Mouse (Mus musculus) forebrain, embryonic 12.5 days (tissue): ENCODE results near the gene Calca. TPM values are rescaled to one million over a fixed set of nuclear protein-coding genes. Genes with fewer than 3 reads are reported as not detected.

Source experiments
- polyA plus RNA-seq: library from polyadenylated mRNA; unstranded; fragments of >200 nt; fragmentation: Nextera tagmentation; extraction: Ambion mirVana; gene quantifications from 2 replicates; pipeline ENCODE4 v1.2.1, GENCODE M21; 2016

Calca gene
- polyA plus RNA-seq, 1 experiment from 2014 or later = 16.7 TPM

Other genes with a start within 250 kb of the Calca start
- 9.0 TPM in 2 replicates for gene Pde3b, start 221.1 kb downstream of the Calca start, polyA plus RNA-seq
- 0.95 and 1.2 TPM in 2 replicates for gene Cyp2r1, start 73.4 kb downstream of the Calca start, polyA plus RNA-seq
- gene Calcb, start 82.3 kb upstream of the Calca start, polyA plus RNA-seq = 0.35 and 0.40 TPM in 2 replicates
- 0.69 and 0.74 TPM in 2 replicates for gene Insc, start 107.3 kb upstream of the Calca start, polyA plus RNA-seq